Comparison of ENCODE assay signal across 8 mouse cellular contexts in the genomic region with DNA sequence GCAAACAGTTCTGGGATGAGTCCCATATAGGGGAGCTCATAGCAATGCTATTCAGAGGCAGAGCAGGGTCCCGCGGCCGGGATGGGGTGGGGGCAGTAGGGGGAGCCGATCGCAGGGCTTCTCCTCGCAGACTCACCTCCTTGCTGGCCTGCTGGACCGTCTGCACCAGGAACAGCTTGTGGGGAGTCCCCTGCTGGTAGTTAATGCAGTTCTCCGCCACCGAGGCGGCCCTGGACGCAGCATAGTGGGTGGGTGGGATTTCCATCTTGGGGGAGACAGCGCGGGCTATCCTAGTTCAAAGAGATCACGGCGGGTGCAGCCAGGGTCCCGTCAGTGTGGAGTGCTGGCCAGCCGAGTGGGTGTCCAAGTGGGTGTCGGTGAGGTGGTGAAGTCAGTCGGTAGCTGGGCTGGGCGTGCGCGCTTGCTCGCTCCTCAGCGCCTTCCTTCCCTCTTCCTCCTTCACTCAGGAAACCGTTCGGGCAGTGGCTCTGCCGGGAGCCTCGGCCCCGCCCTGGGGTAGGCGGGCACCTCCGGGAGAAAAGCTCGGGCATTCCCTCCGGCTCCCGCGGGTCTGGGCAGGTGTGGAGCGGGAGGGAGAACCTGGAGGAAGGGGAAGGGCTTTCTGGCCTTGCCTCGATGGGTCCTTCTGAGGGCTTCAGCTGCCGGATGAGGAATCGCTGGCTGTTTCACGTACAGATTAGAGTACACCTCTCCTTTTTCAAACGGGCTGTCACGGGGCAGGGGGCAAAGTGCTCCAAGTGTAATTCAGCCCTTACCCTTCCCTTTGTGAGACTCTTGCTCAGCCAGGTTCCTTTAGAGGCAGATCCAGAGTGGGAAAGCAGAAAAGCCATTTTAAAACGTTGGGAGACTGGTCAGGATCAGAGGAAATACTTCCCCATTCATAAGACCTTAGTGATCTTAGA. TPM values are rescaled to one million over a fixed set of nuclear protein-coding genes. Genes with fewer than 3 reads are reported as not detected.
DNase-seq lines count a peak whose midpoint lies in the region; ATAC-seq lines count a peak whose summit lies in the region.

A gene (minus strand): TSS at position 477 of the 923 bp plus-strand sequence.

- DNase-seq in 3T3-L1 (ENCODE audit: low read depth, low spot score), result peak; percentile 79
- peak; percentile 77 for DNase-seq in brain, adult 2 months (ENCODE audit: low read depth, low spot score)
- DNase-seq in spleen, postnatal 36 days (ENCODE audit: low spot score in 2 of 2), result peak; percentile 31 to 39

- peak within 1 kb of the TSS; percentile 30 for H3K27ac ChIP-seq in heart, embryonic 11.5 days (ENCODE audit: low read depth, low read length)
- peak within 1 kb of the TSS; percentile 89 for H3K27ac ChIP-seq in kidney, embryonic 15.5 days
- H3K27ac ChIP-seq in limb, embryonic 15.5 days, result peak within 1 kb of the TSS; percentile 89
- peak within 1 kb of the TSS; percentile 76 for H3K27ac ChIP-seq in midbrain, embryonic 16.5 days (ENCODE audit: low read length)

- under 1% methylated on average over 39 of the region's 43 CpGs for WGBS in heart, embryonic 11.5 days (ENCODE audit: insufficient replicate concordance)
- WGBS in kidney, embryonic 15.5 days, result under 1% methylated on average over 43 of the region's 43 CpGs
- under 1% methylated on average over 43 of the region's 43 CpGs for WGBS in limb, embryonic 15.5 days
- WGBS in midbrain, embryonic 16.5 days, result 0% methylated on average over 43 of the region's 43 CpGs

- H3K36me3 ChIP-seq in heart, embryonic 11.5 days (ENCODE audit: control insufficient read depth, insufficient read depth, low read length), result peaks cover 3% of the 10 kb centered on the region
- peaks cover 42% of the 10 kb centered on the region for H3K36me3 ChIP-seq in kidney, embryonic 15.5 days
- H3K36me3 ChIP-seq in limb, embryonic 15.5 days, result peaks cover 31% of the 10 kb centered on the region
- H3K36me3 ChIP-seq in midbrain, embryonic 16.5 days (ENCODE audit: control insufficient read depth, insufficient read depth, low read length), result 0 out of 2 replicates have a peak, but pooled peaks cover 14% of the 10 kb centered on the region

- no peaks in the 10 kb centered on the region for H3K27me3 ChIP-seq in heart, embryonic 11.5 days (ENCODE audit: control insufficient read depth, insufficient read depth, low read length)
- H3K27me3 ChIP-seq in kidney, embryonic 15.5 days, result no peaks in the 10 kb centered on the region
- H3K27me3 ChIP-seq in limb, embryonic 15.5 days, result no peaks in the 10 kb centered on the region
- H3K27me3 ChIP-seq in midbrain, embryonic 16.5 days (ENCODE audit: control insufficient read depth, insufficient read depth, low read depth, low read length), result no peaks in the 10 kb centered on the region

- peak within 1 kb of the TSS; percentile 62 for H3K4me3 ChIP-seq in heart, embryonic 11.5 days (ENCODE audit: low read depth, low read length)
- peak within 1 kb of the TSS; percentile 70 for H3K4me3 ChIP-seq in kidney, embryonic 15.5 days (replicated peaks)
- H3K4me3 ChIP-seq in limb, embryonic 15.5 days, result peak within 1 kb of the TSS; percentile 66
- H3K4me3 ChIP-seq in midbrain, embryonic 16.5 days (ENCODE audit: low read depth, low read length), result peak within 1 kb of the TSS; percentile 64

- ATAC-seq in erythroid progenitor cell, adult 5-6 weeks (replicated peaks; ENCODE audit: low FRiP score, poor library complexity, severe bottlenecking), result peak; percentile 84
- peak; percentile 87 for ATAC-seq in heart, embryonic 11.5 days (replicated peaks; ENCODE audit: insufficient number of reproducible peaks, low FRiP score, low TSS enrichment)
- peak; percentile 96 for ATAC-seq in kidney, embryonic 15.5 days (replicated peaks; ENCODE audit: low FRiP score)
- ATAC-seq in limb, embryonic 15.5 days (ENCODE audit: insufficient number of reproducible peaks, low FRiP score, low TSS enrichment, low read depth), result peak; percentile 79
- ATAC-seq in midbrain, embryonic 16.5 days, result peak; percentile 88

- H3K4me1 ChIP-seq in heart, embryonic 11.5 days (ENCODE audit: control insufficient read depth, insufficient read depth, low read length), result peaks cover 6% of the 10 kb centered on the region; the same call in 1 of the 2 replicates
- peaks cover 14% of the 10 kb centered on the region for H3K4me1 ChIP-seq in kidney, embryonic 15.5 days
- peaks cover 11% of the 10 kb centered on the region; the same call in 1 of the 2 replicates for H3K4me1 ChIP-seq in limb, embryonic 15.5 days
- peaks cover 5% of the 10 kb centered on the region for H3K4me1 ChIP-seq in midbrain, embryonic 16.5 days (ENCODE audit: control insufficient read depth, insufficient read depth, low read length)

- peak within 1 kb of the TSS; percentile 74 for H3K4me2 ChIP-seq in heart, embryonic 11.5 days
- H3K4me2 ChIP-seq in kidney, embryonic 15.5 days, result peak within 1 kb of the TSS; percentile 86
- peak within 1 kb of the TSS; percentile 83 for H3K4me2 ChIP-seq in limb, embryonic 15.5 days
- H3K4me2 ChIP-seq in midbrain, embryonic 16.5 days (ENCODE audit: low read length), result peak within 1 kb of the TSS; percentile 92

- H3K9me3 ChIP-seq in heart, embryonic 11.5 days (replicated peaks; ENCODE audit: control insufficient read depth, low read length), result no peaks in the 10 kb centered on the region
- no peaks in the 10 kb centered on the region for H3K9me3 ChIP-seq in kidney, embryonic 15.5 days (replicated peaks)
- H3K9me3 ChIP-seq in limb, embryonic 15.5 days, result no peaks in the 10 kb centered on the region
- H3K9me3 ChIP-seq in midbrain, embryonic 16.5 days (replicated peaks; ENCODE audit: control insufficient read depth, low read length, poor library complexity, severe bottlenecking), result no peaks in the 10 kb centered on the region

- H3K9ac ChIP-seq in heart, embryonic 11.5 days (ENCODE audit: low read depth, low read length), result peak within 1 kb of the TSS; percentile 65
- peak within 1 kb of the TSS; percentile 70 for H3K9ac ChIP-seq in kidney, embryonic 15.5 days
- H3K9ac ChIP-seq in limb, embryonic 15.5 days, result peak within 1 kb of the TSS; percentile 63
- H3K9ac ChIP-seq in midbrain, embryonic 16.5 days (ENCODE audit: low read depth, low read length), result peak within 1 kb of the TSS; percentile 85

RNA-seq across cellular contexts. Expression of the gene that starts here (rescaled TPM):
- total RNA-seq in erythroid progenitor cell, adult 5-6 weeks (2015; ENCODE audit: low replicate concordance), result 6.8 and 8.8 TPM in 2 replicates
- total RNA-seq in erythroid progenitor cell, adult 5-6 weeks (2017; ENCODE audit: low replicate concordance), result 0.38 and 1.8 TPM in 2 replicates
- polyA plus RNA-seq in heart, embryonic 11.5 days (2014; fragmentation: Nextera tagmentation; extraction: Ambion mirVana), result 55.8 and 63.4 TPM in 2 replicates
- polyA plus RNA-seq in kidney, embryonic 15.5 days (2015; fragmentation: Nextera tagmentation; extraction: Ambion mirVana), result 64.0 and 69.0 TPM in 2 replicates
- polyA plus RNA-seq in limb, embryonic 15.5 days (2015; fragmentation: Nextera tagmentation; extraction: Ambion mirVana), result 122 and 128 TPM in 2 replicates
- polyA plus RNA-seq in midbrain, embryonic 16.5 days (2015; fragmentation: Nextera tagmentation; extraction: Ambion mirVana), result 149 and 186 TPM in 2 replicates

Comparison
In these comparisons a context has a peak if more than half of its experiments do, and no peak if none do; other contexts are left out.
1. Peak in every context shown above with its lines: DNase-seq, ATAC-seq, H3K4me3 ChIP-seq and H3K27ac ChIP-seq.
2. H3K27ac ChIP-seq: peak in every context shown above with its lines; median percentile 89 in kidney, embryonic 15.5 days; 89 in limb, embryonic 15.5 days; 76 in midbrain, embryonic 16.5 days; 30 in heart, embryonic 11.5 days.